Mouse (Mus musculus): Measurements from ENCODE around the gene Rbfox1.

Rbfox1 gene

GRCm38 (mm10) chr16:5884746-5885689 lies at the start of gene Rbfox1:
Gene Rbfox1, plus strand, starts transcription at chr16:5885355.
- DNase-seq (ENCODE audit: low spot score): no peak

GRCm38 (mm10) chr16:5836744-5837143 lies 48.4 kb upstream of the Rbfox1 start:
- no peak for DNase-seq (ENCODE audit: low spot score)

GRCm38 (mm10) chr16:5841167-5841566 lies 44.0 kb upstream of the Rbfox1 start:
- no peak for DNase-seq (ENCODE audit: low spot score)

- DNase-seq (ENCODE audit: low spot score): no peak
Measured at GRCm38 (mm10) chr16:5845645-5846044, 39.5 kb upstream of the Rbfox1 start.

GRCm38 (mm10) chr16:5853055-5853454 lies 32.1 kb upstream of the Rbfox1 start:
- DNase-seq (ENCODE audit: low spot score): no peak

- no peak for DNase-seq (ENCODE audit: low spot score)
Measured at GRCm38 (mm10) chr16:5864350-5864749, 20.8 kb upstream of the Rbfox1 start.

GRCm38 (mm10) chr16:5866966-5867365 lies 18.2 kb upstream of the Rbfox1 start:
- DNase-seq (ENCODE audit: low spot score): no peak

- DNase-seq (ENCODE audit: low spot score): no peak
Measured at GRCm38 (mm10) chr16:5870391-5870790, 14.8 kb upstream of the Rbfox1 start.

GRCm38 (mm10) chr16:5881820-5882219 lies 3.3 kb upstream of the Rbfox1 start:
- DNase-seq (ENCODE audit: low spot score): no peak

- no peak for DNase-seq (ENCODE audit: low spot score)
Measured at GRCm38 (mm10) chr16:5885690-5886050, 515 bp downstream of the Rbfox1 start.

GRCm38 (mm10) chr16:5895564-5895963 lies 10.4 kb downstream of the Rbfox1 start:
- no peak for DNase-seq (ENCODE audit: low spot score)

- DNase-seq (ENCODE audit: low spot score): no peak
Measured at GRCm38 (mm10) chr16:5898330-5898729, 13.2 kb downstream of the Rbfox1 start.

- DNase-seq (ENCODE audit: low spot score): no peak
Measured at GRCm38 (mm10) chr16:5910742-5911141, 25.6 kb downstream of the Rbfox1 start.

- no peak for DNase-seq (ENCODE audit: low spot score)
Measured at GRCm38 (mm10) chr16:5911880-5912327, 26.7 kb downstream of the Rbfox1 start.

GRCm38 (mm10) chr16:5917937-5918336 lies 32.8 kb downstream of the Rbfox1 start:
- DNase-seq (ENCODE audit: low spot score): no peak

- DNase-seq (ENCODE audit: low spot score): no peak
Measured at GRCm38 (mm10) chr16:5926986-5927385, 41.8 kb downstream of the Rbfox1 start.

GRCm38 (mm10) chr16:5931680-5932079 lies 46.5 kb downstream of the Rbfox1 start:
- DNase-seq (ENCODE audit: low spot score): no peak

- DNase-seq (ENCODE audit: low spot score): no peak
Measured at GRCm38 (mm10) chr16:5940016-5940415, 54.9 kb downstream of the Rbfox1 start.

- DNase-seq (ENCODE audit: low spot score): no peak
Measured at GRCm38 (mm10) chr16:5945682-5946081, 60.5 kb downstream of the Rbfox1 start.

- DNase-seq (ENCODE audit: low spot score): no peak
Measured at GRCm38 (mm10) chr16:5953106-5953505, 68.0 kb downstream of the Rbfox1 start.

- DNase-seq (ENCODE audit: low spot score): no peak
Measured at GRCm38 (mm10) chr16:5957418-5957817, 72.3 kb downstream of the Rbfox1 start.

- no peak for DNase-seq (ENCODE audit: low spot score)
Measured at GRCm38 (mm10) chr16:5961786-5962185, 76.6 kb downstream of the Rbfox1 start.

GRCm38 (mm10) chr16:5974172-5974571 lies 89.0 kb downstream of the Rbfox1 start:
- DNase-seq (ENCODE audit: low spot score): no peak
